16 mouse cellular contexts compared by ENCODE assay signal in genomic region chrX:47970371-47970770, GRCm38 (mm10). TPM values are rescaled to one million over a fixed set of nuclear protein-coding genes. Genes with fewer than 3 reads are reported as not detected.
A peak's percentile ranks its signal among the peaks of the same experiment; 100 is the strongest.
DNase-seq lines count a peak whose midpoint lies in the region; ATAC-seq lines count a peak whose summit lies in the region.
"Had no signal": no experiment of that assay in that cellular context is flagged by ENCODE, and none has a peak within 500 bp of the region (broad histone marks: within the 10 kb centered on the region; RNA-seq: fewer than 3 reads in every experiment).

No protein-coding gene starts in this region.

- intact Hi-C loops in left cerebral cortex, postnatal 36 days (cut with DNase I): no loop called here

- no peak for ATAC-seq in kidney, embryonic 14.5 days (ENCODE audit: low FRiP score, low TSS enrichment)
- ATAC-seq in monocyte, adult 5-6 weeks (replicated peaks; ENCODE audit: insufficient number of reproducible peaks, low FRiP score, low TSS enrichment, poor library complexity, severe bottlenecking): no peak
- ATAC-seq in hindbrain, embryonic 11.5 days (ENCODE audit: low FRiP score): no peak

- no peaks in the 10 kb centered on the region for H3K36me3 ChIP-seq in kidney, embryonic 14.5 days (ENCODE audit: control insufficient read depth, insufficient read depth, low read length)
- no peaks in the 10 kb centered on the region for H3K36me3 ChIP-seq in hindbrain, embryonic 11.5 days (ENCODE audit: control insufficient read depth, insufficient read depth, low read length)
- H3K36me3 ChIP-seq: forebrain, embryonic 10.5 days; hindbrain, embryonic 10.5 days had no signal

- H3K4me2 ChIP-seq in kidney, embryonic 14.5 days (replicated peaks; ENCODE audit: low read depth, low read length): no peak overlapping the region
- no peak overlapping the region for H3K4me2 ChIP-seq in hindbrain, embryonic 11.5 days (replicated peaks; ENCODE audit: low read depth, low read length)
- H3K4me2 ChIP-seq: heart, embryonic 11.5 days had no signal

- WGBS in kidney, embryonic 14.5 days: 85% methylated on average over 4 of the region's 4 CpGs
- WGBS in hindbrain, embryonic 11.5 days: 85% methylated on average over 4 of the region's 4 CpGs

- no peaks in the 10 kb centered on the region for H3K9me3 ChIP-seq in kidney, embryonic 14.5 days (ENCODE audit: control insufficient read depth, low read length)
- H3K9me3 ChIP-seq in hindbrain, embryonic 11.5 days (ENCODE audit: control insufficient read depth, low read length): no peaks in the 10 kb centered on the region
- H3K9me3 ChIP-seq: forebrain, embryonic 10.5 days; hindbrain, embryonic 10.5 days had no signal

- DNase-seq in kidney, adult 9 months: peak; percentile 18
- DNase-seq in NIH3T3 (ENCODE audit: low read depth): peak; percentile 72
- peak; percentile 28 to 62 for DNase-seq in layer of hippocampus, adult 8-10 months (ENCODE audit: low spot score in 2 of 2)
- peak; percentile 45 to 70 for DNase-seq in left cerebral cortex, postnatal 36 days (ENCODE audit: low spot score in 2 of 2)
- no peak for DNase-seq in retina, postnatal 1 day
- DNase-seq in hindbrain, embryonic 11.5 days (ENCODE audit: low spot score): no peak
- DNase-seq: cerebellum, postnatal 10 days; gastrocnemius, postnatal 10 days; kidney, adult 18-20 months; lung, adult 2 months had no signal

- H3K27me3 ChIP-seq in kidney, embryonic 14.5 days (ENCODE audit: control insufficient read depth, insufficient read depth, low read length): no peaks in the 10 kb centered on the region
- H3K27me3 ChIP-seq in hindbrain, embryonic 11.5 days (ENCODE audit: control insufficient read depth, insufficient read depth, low read length): no peaks in the 10 kb centered on the region

- no peak overlapping the region for H3K27ac ChIP-seq in kidney, embryonic 14.5 days (ENCODE audit: low read depth, low read length)
- no peak overlapping the region for H3K27ac ChIP-seq in hindbrain, embryonic 11.5 days (ENCODE audit: low read depth, low read length)
- H3K27ac ChIP-seq: forebrain, embryonic 10.5 days; hindbrain, embryonic 10.5 days; stomach, postnatal 0 days had no signal

- no peak overlapping the region for H3K4me3 ChIP-seq in kidney, embryonic 14.5 days (ENCODE audit: low read length)
- H3K4me3 ChIP-seq in hindbrain, embryonic 11.5 days (ENCODE audit: low read depth, low read length): no peak overlapping the region
- H3K4me3 ChIP-seq: forebrain, embryonic 10.5 days; hindbrain, embryonic 10.5 days had no signal

- no peaks in the 10 kb centered on the region for H3K4me1 ChIP-seq in kidney, embryonic 14.5 days (ENCODE audit: control insufficient read depth, insufficient read depth, low read length)
- H3K4me1 ChIP-seq in hindbrain, embryonic 11.5 days (replicated peaks; ENCODE audit: control insufficient read depth, insufficient read depth, low read length): no peaks in the 10 kb centered on the region
- H3K4me1 ChIP-seq: forebrain, embryonic 10.5 days; hindbrain, embryonic 10.5 days had no signal

- H3K9ac ChIP-seq in kidney, embryonic 14.5 days (ENCODE audit: low read depth, low read length): no peak overlapping the region
- H3K9ac ChIP-seq in hindbrain, embryonic 11.5 days (ENCODE audit: low read depth, low read length): no peak overlapping the region

RNA-seq across cellular contexts. Expression of gene Ocrl, which starts 58.2 kb away (rescaled TPM):
- polyA plus RNA-seq in kidney, embryonic 14.5 days (2014; fragmentation: Nextera tagmentation; extraction: Ambion mirVana): 19.0 and 22.7 TPM in 2 replicates
- total RNA-seq in layer of hippocampus, adult 8-10 months (2022): 10 to 100 TPM; 53.9 to 65.3 (median 59.9) TPM
- 10 to 100 TPM; 46.3 to 59.6 TPM for total RNA-seq in left cerebral cortex, postnatal 36 days (2021)
- total RNA-seq in monocyte, adult 5-6 weeks (2017): 6.5 to 13.6 TPM (median 6.7 TPM) in 3 replicates
- polyA plus RNA-seq in hindbrain, embryonic 11.5 days (2014; fragmentation: Nextera tagmentation; extraction: Ambion mirVana): 21.5 and 22.8 TPM in 2 replicates

Comparison
In these comparisons a context has a peak if more than half of its experiments do, and no peak if none do; other contexts are left out.
1. DNase-seq: peak in kidney, adult 9 months (single experiment), NIH3T3 (single experiment), layer of hippocampus, adult 8-10 months (2 of 2) and left cerebral cortex, postnatal 36 days (2 of 2); none in retina, postnatal 1 day (single experiment) and hindbrain, embryonic 11.5 days (single experiment).